Mouse (Mus musculus): ENCODE measurements around the gene Angel2. TPM values are rescaled to one million over a fixed set of nuclear protein-coding genes. Genes with fewer than 3 reads are reported as not detected.

Gene Angel2
- polyA plus RNA-seq, 1 experiment from 2014 or later, result 45.7 TPM

DNA sequence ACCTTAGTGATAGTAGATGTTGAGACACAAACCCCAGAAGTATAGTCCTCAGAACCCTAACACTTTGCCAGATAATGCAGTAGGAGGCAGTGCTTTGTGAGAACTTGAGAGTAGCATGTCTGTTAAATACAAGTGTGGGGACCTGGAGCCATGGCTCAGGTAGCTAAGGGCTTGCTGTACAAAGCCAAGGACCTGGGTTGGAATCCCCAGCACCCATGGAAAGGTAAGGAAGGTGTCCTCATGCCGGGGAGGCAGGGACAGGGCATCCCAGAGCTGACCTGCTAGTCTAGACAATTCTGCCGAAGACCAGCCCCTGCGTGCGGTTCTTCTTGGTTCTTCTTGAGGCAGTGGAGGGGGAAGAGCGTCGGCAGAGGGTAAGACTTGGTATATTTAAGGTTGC lies 5.3 kb downstream of the Angel2 start:
- Histone ChIP-seq H3K9ac (no peak overlapping the region), H3K27me3 (no peaks in the 10 kb centered on the region), H3K36me3 (peaks cover 17% of the 10 kb centered on the region; the same call in 1 of the 2 replicates), H3K27ac (replicated peaks) (no peak overlapping the region), H3K9me3 (replicated peaks) (no peaks in the 10 kb centered on the region), H3K4me3 (replicated peaks) (no peak overlapping the region), H3K4me2 (replicated peaks) (no peak overlapping the region), H3K4me1 (peaks cover 13% of the 10 kb centered on the region)
- 86% methylated on average over 6 of the region's 6 CpGs for WGBS
- ATAC-seq (ENCODE audit: insufficient number of reproducible peaks, low FRiP score, low TSS enrichment, low read depth), result no peak

DNA sequence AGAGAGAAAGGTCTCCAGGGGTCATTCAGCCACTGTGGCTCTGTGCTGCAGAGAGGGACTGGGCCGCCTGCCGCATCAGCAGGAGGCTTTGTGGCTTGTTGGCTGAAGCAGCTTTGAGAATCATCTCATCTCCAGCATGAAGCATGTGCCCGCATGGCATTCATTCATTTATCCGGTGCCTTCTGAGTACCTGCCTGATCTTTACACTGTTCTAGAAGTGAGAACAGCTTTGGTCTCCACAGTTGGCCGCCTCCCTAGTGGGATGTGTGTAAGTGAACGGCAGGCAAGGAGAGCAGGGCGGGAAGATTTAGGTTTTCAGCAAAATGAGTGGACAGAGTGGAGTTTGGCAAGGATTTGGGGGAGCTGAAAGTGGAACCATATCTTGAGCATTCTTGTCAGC lies 14.9 kb downstream of the Angel2 start:
- H3K4me1 ChIP-seq, result no peaks in the 10 kb centered on the region
- H3K4me3 ChIP-seq (replicated peaks), result no peak overlapping the region
- H3K27me3 ChIP-seq, result no peaks in the 10 kb centered on the region
- H3K36me3 ChIP-seq, result peaks cover 72% of the 10 kb centered on the region
- no peak overlapping the region for H3K9ac ChIP-seq
- ATAC-seq (ENCODE audit: insufficient number of reproducible peaks, low FRiP score, low TSS enrichment, low read depth), result no peak
- no peak overlapping the region for H3K4me2 ChIP-seq (replicated peaks)
- WGBS, result 86% methylated on average over 7 of the region's 7 CpGs
- no peaks in the 10 kb centered on the region for H3K9me3 ChIP-seq (replicated peaks)
- H3K27ac ChIP-seq (replicated peaks), result no peak overlapping the region

DNA sequence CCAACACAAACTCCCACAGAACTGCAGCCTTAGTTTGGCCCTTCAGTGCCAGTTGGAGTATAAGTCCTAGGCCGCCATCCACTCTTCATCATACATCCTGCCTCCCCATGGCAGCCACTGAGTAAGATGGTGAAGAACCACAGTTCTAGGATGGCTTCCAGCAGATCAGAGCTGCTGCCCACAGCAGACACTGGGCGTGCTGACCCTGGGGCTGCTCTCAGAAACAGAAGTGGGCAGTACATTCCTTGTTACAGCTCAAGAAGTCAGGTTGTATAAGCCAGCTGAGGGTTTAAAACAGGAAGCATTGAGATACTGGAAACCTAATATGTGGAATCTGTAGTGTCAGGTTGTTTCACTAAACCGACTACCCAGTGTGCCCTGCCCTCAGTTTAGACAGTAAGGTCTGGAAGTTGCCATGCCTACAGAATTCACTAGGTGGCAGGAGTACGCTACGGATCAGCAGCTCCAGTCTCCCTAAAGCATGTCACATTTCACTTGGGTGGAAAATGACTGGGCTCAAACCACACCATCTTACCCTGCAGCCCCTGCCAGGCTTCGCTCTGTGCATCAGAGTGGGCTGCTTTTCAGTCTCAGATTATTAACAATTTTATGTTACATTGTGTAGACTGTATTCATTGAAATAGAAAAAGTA lies 19.3 kb downstream of the Angel2 start:
- H3K9ac ChIP-seq, result no peak overlapping the region
- H3K27ac ChIP-seq (replicated peaks), result no peak overlapping the region
- no peak overlapping the region for H3K4me3 ChIP-seq (replicated peaks)
- no peak overlapping the region for H3K4me2 ChIP-seq (replicated peaks)
- peak; percentile 81 for ATAC-seq (ENCODE audit: insufficient number of reproducible peaks, low FRiP score, low TSS enrichment, low read depth)
- no peaks in the 10 kb centered on the region for H3K4me1 ChIP-seq
- H3K9me3 ChIP-seq (replicated peaks), result no peaks in the 10 kb centered on the region
- WGBS, result 42% methylated on average over 6 of the region's 6 CpGs
- H3K36me3 ChIP-seq, result peaks cover 89% of the 10 kb centered on the region
- no peaks in the 10 kb centered on the region for H3K27me3 ChIP-seq

DNA sequence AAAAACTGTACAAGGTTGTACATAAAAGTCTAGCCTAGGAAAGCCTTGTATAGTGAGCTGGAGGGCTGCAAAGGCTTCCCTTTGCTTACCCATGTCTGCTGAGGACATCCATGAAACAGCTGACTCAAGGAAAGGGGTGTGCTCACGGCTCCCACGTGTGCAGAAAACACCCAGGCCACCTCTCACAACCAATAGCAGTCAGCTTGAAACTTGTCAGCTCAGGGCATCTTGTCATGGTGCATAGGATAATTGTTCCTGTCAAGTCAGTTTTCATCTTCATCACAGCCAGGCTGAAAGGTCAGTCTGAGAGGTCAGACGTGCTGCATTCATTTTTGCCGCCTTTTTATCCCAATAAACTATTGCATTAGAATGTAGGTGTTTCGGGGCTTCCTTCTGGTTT lies 23.1 kb downstream of the Angel2 start:
- Histone ChIP-seq H3K27ac (replicated peaks) (no peak overlapping the region), H3K27me3 (no peaks in the 10 kb centered on the region), H3K9me3 (replicated peaks) (no peaks in the 10 kb centered on the region), H3K36me3 (peaks cover 88% of the 10 kb centered on the region), H3K9ac (no peak overlapping the region), H3K4me1 (peaks cover 4% of the 10 kb centered on the region; the same call in 1 of the 2 replicates), H3K4me3 (replicated peaks) (no peak overlapping the region), H3K4me2 (replicated peaks) (no peak overlapping the region)
- 69% methylated on average over 5 of the region's 5 CpGs for WGBS
- ATAC-seq (ENCODE audit: insufficient number of reproducible peaks, low FRiP score, low TSS enrichment, low read depth), result no peak

DNA sequence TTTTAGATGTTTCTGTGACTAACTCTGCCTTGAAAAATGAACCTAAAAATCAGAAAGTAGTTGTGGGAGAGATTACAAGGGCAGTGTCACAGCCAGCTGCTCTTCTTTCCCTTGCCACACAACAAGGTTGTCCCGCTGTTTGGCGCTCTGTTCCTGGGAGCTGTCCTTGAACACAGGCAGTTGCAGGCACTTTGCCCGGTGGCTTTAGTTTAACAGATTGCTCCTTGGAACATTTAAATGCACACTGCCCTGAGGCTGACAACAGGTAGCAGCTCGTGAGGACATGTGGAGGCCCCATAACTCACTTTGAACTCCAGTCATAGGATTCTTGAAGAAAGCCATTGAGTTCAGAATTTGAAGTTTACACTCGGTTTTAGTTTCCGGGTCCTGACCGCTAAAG lies 23.5 kb downstream of the Angel2 start:
- H3K27ac ChIP-seq (replicated peaks), result no peak overlapping the region
- no peaks in the 10 kb centered on the region for H3K27me3 ChIP-seq
- H3K4me1 ChIP-seq, result peaks cover 4% of the 10 kb centered on the region; the same call in 1 of the 2 replicates
- no peak for ATAC-seq (ENCODE audit: insufficient number of reproducible peaks, low FRiP score, low TSS enrichment, low read depth)
- peaks cover 88% of the 10 kb centered on the region for H3K36me3 ChIP-seq
- no peak overlapping the region for H3K4me3 ChIP-seq (replicated peaks)
- WGBS, result 77% methylated on average over 7 of the region's 7 CpGs
- no peaks in the 10 kb centered on the region for H3K9me3 ChIP-seq (replicated peaks)
- no peak overlapping the region for H3K4me2 ChIP-seq (replicated peaks)
- H3K9ac ChIP-seq, result no peak overlapping the region

DNA sequence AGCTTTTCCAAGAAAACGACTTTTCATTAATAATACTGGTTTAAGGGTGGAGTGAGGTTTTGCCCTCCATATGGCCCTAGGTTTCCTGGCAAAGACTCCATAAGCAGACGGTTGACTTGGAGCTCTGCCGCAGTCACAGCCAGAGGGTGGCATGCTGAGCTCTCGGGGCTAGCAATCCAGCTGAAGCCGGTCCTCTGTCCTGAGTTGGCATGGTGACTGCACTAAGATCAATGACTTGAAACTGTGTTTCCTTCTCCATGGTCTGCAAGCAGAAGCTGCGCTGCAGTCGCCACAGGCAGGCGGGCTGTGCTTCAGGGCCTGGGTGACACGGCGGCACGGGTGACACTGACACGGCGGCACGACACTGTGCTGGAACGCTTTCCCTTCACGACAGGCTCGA lies 23.9 kb downstream of the Angel2 start:
- no peaks in the 10 kb centered on the region for H3K27me3 ChIP-seq
- peaks cover 88% of the 10 kb centered on the region for H3K36me3 ChIP-seq
- H3K4me1 ChIP-seq, result peaks cover 4% of the 10 kb centered on the region; the same call in 1 of the 2 replicates
- ATAC-seq (ENCODE audit: insufficient number of reproducible peaks, low FRiP score, low TSS enrichment, low read depth), result no peak
- 81% methylated on average over 17 of the region's 17 CpGs for WGBS
- H3K9me3 ChIP-seq (replicated peaks), result no peaks in the 10 kb centered on the region
- no peak overlapping the region for H3K27ac ChIP-seq (replicated peaks)
- no peak overlapping the region for H3K4me3 ChIP-seq (replicated peaks)
- no peak overlapping the region for H3K4me2 ChIP-seq (replicated peaks)
- H3K9ac ChIP-seq, result no peak overlapping the region

DNA sequence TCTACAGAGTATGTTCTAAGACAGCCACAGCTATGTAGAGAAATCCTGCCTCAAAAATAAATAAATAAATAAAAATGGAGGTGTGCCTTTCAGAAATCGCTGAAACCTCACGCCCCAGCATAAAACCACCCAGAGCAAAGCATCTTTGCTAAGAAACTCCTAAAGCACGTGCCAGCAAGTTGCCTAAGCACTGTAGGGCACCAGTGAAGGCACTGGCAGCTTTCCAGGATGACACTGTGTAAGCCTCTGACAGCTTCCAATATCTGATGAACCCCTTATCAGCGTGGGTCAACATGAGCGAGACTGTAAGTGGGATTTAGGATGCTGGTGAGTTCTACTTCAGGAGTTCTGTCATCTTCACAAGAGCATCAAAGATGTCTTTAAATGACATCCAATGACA lies 26.1 kb downstream of the Angel2 start:
- Histone ChIP-seq H3K36me3 (peaks cover 75% of the 10 kb centered on the region), H3K9ac (no peak overlapping the region), H3K27ac (replicated peaks) (no peak overlapping the region), H3K4me3 (replicated peaks) (no peak overlapping the region), H3K4me2 (replicated peaks) (no peak overlapping the region), H3K27me3 (no peaks in the 10 kb centered on the region), H3K9me3 (replicated peaks) (no peaks in the 10 kb centered on the region), H3K4me1 (peaks cover 4% of the 10 kb centered on the region; the same call in 1 of the 2 replicates)
- no peak for ATAC-seq (ENCODE audit: insufficient number of reproducible peaks, low FRiP score, low TSS enrichment, low read depth)
- WGBS, result 84% methylated on average over 5 of the region's 5 CpGs

DNA sequence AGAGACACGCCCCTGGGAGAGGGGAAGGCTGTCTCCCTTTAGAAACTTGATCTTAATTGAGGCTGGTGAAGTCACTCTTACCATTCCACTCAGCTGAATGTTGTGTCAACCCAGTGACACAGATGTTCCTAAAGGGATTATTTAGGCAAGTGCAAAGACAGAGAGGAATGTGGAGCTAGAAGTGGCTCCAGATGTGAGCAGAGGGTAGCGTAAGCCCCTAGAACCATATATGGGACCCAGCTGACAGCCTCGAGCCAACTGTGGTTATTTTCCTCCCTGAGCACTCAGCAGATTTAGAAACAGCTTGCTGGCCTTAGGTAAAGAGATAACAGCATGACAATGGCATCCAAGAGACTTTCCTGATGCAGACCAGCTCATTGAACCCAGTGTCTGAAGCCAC lies 28.1 kb downstream of the Angel2 start:
- 40% methylated on average over 3 of the region's 3 CpGs for WGBS
- ATAC-seq (ENCODE audit: insufficient number of reproducible peaks, low FRiP score, low TSS enrichment, low read depth), result peak; percentile 70
- Histone ChIP-seq H3K4me3 (replicated peaks) (no peak overlapping the region), H3K36me3 (peaks cover 80% of the 10 kb centered on the region), H3K4me1 (peaks cover 4% of the 10 kb centered on the region; the same call in 1 of the 2 replicates), H3K4me2 (replicated peaks) (no peak overlapping the region), H3K27ac (replicated peaks) (peak overlapping the region; percentile 45), H3K9me3 (replicated peaks) (no peaks in the 10 kb centered on the region), H3K9ac (no peak overlapping the region), H3K27me3 (no peaks in the 10 kb centered on the region)

DNA sequence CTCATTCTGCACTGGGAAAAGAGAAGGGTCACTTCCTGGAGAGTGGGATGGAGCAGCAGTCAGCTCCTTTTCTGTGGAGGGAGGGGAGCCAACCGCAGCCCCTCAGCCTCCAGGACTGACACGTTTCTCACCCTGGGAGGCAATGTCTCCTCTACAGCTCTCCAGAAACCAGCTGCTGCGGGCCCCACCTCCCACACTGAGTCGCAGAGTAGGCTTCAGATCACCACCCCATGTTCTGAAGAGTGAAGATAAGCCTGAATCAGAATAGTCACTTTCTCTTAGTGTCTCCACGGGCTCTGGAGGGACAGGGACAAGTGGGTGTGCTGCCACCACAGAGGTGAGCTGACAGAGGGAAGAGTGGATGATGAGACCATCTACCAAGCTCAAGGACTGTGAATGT lies 33.9 kb downstream of the Angel2 start:
- peaks cover 65% of the 10 kb centered on the region for H3K36me3 ChIP-seq
- ATAC-seq (ENCODE audit: insufficient number of reproducible peaks, low FRiP score, low TSS enrichment, low read depth), result no peak
- WGBS, result 82% methylated on average over 5 of the region's 5 CpGs

DNA sequence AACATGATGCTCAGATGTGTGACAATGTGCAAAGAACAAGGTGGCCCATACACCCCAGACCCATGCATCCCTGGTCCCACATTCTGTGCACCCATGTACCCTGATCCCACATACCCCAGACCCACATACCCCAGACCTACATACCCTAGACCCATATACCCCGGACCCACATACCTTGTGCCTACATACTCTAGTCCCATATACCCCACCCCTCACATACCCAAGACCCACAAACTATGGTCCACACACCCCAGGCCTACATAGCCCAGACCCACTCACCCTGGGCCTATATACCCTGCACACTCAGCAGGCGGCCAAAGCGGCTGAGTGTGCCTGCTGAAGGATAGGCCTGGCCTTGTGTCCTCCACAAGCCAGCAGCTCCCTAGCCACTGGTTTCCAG lies 37.8 kb downstream of the Angel2 start:
- Histone ChIP-seq H3K4me1 (no peaks in the 10 kb centered on the region), H3K4me3 (replicated peaks) (no peak overlapping the region), H3K36me3 (peaks cover 69% of the 10 kb centered on the region), H3K9ac (no peak overlapping the region), H3K4me2 (replicated peaks) (no peak overlapping the region), H3K27me3 (no peaks in the 10 kb centered on the region), H3K9me3 (replicated peaks) (no peaks in the 10 kb centered on the region), H3K27ac (replicated peaks) (no peak overlapping the region)
- no peak for ATAC-seq (ENCODE audit: insufficient number of reproducible peaks, low FRiP score, low TSS enrichment, low read depth)
- WGBS, result 91% methylated on average over 3 of the region's 3 CpGs

More for the DNA sequence above, 33.9 kb downstream of the Angel2 start:
- Histone ChIP-seq H3K9ac (no peak overlapping the region), H3K27ac (replicated peaks) (no peak overlapping the region), H3K27me3 (no peaks in the 10 kb centered on the region), H3K4me2 (replicated peaks) (no peak overlapping the region), H3K4me1 (no peaks in the 10 kb centered on the region), H3K9me3 (replicated peaks) (no peaks in the 10 kb centered on the region), H3K4me3 (replicated peaks) (no peak overlapping the region)

DNA sequence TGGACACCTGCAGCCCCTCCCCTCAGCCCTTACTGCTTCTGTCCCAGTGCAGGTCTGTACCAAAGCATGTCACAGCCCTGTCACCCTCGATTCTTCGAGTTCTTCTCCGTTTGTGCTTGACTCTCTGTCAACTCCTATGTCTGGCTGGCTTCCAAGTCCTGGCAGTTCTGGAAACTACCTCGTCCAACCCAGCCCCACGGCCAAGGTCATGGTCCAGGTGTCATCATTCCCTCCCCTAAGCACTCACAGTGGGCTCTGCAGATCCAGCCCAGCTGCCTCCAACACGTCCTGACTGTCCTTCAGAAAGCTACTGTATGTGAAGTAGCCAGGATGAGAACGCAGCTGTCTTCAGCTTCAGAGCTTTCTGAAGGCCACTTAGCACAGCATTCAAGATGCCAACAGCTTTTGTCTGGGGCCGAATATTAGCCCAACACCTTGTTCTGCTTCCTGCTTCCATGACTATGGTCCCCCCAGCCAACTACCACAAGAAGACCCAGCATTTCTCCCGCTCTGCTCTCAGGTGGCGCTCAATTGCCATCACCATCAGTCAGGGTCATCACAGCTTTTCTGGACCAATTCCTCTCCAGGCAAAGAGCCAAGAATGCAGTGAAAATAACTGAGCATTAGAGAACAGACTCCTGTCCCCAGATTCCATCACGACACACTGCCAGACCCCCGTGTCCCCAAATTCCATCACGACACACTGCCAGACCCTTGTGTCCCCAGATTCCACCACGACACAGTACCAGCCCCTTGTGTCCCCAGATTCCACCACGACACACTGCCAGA lies 40.3 kb downstream of the Angel2 start:
- Histone ChIP-seq H3K4me1 (no peaks in the 10 kb centered on the region), H3K4me2 (replicated peaks) (no peak overlapping the region), H3K36me3 (peaks cover 67% of the 10 kb centered on the region), H3K4me3 (replicated peaks) (no peak overlapping the region), H3K9me3 (replicated peaks) (no peaks in the 10 kb centered on the region), H3K27me3 (no peaks in the 10 kb centered on the region), H3K27ac (replicated peaks) (no peak overlapping the region), H3K9ac (no peak overlapping the region)
- 77% methylated on average over 15 of the region's 15 CpGs for WGBS
- no peak for ATAC-seq (ENCODE audit: insufficient number of reproducible peaks, low FRiP score, low TSS enrichment, low read depth)
